Mouse (Mus musculus) MEL (cell line): ENCODE measurements around the gene Ctnnd2. TPM values are rescaled to one million over a fixed set of nuclear protein-coding genes. Genes with fewer than 3 reads are reported as not detected.

ENCODE experiments used
- DNase-seq: peaks from one replicate; pipeline ENCODE4 v3.0.0; 2011; ENCODE audit warnings: low read depth, low spot score
- H3K27ac ChIP-seq: 2 replicates; pipeline ENCODE4 v1.5.1; 2012; ENCODE audit warnings: low read depth, mild to moderate bottlenecking, control low read depth, low read length, moderate library complexity; ENCODE audit not compliant: control insufficient read depth
- H3K27me3 ChIP-seq, 2 experiments: fragments of 150-350 bp in 1 of 2; sonication (generic) in 1 of 2; 2 replicates each; pipeline ENCODE4 v1.6.1; 2012; ENCODE audit warnings: low read length in 2 of 2, mild to moderate bottlenecking in 2 of 2, improper control_type of control experiment in 1 of 2, moderate library complexity in 1 of 2; ENCODE audit not compliant: insufficient read depth in 2 of 2, control insufficient read depth in 1 of 2
- H3K36me3 ChIP-seq, 2 experiments: 2 replicates each; pipeline ENCODE4 v1.6.1; 2012 to 2014; ENCODE audit warnings: low read length in 2 of 2, improper control_type of control experiment in 1 of 2, inconsistent platforms in 1 of 2, mild to moderate bottlenecking in 1 of 2; ENCODE audit not compliant: insufficient read depth in 2 of 2, control insufficient read depth in 1 of 2
- H3K4me1 ChIP-seq, 2 experiments: fragments of 150-350 bp in 1 of 2; sonication (generic) in 1 of 2; 2 replicates each; pipeline ENCODE4 v1.6.1; 2012; ENCODE audit warnings: low read length in 2 of 2, improper control_type of control experiment in 1 of 2, mild to moderate bottlenecking in 1 of 2; ENCODE audit not compliant: insufficient read depth in 2 of 2, control insufficient read depth in 1 of 2
- H3K4me3 ChIP-seq, 2 experiments: fragments of 150-350 bp in 1 of 2; sonication (generic) in 1 of 2; 2 replicates each; pipeline ENCODE4 v1.5.1; 2012; ENCODE audit warnings: low read depth in 2 of 2, low read length in 2 of 2, mild to moderate bottlenecking in 2 of 2, moderate library complexity in 2 of 2, control low read depth in 1 of 2, improper control_type of control experiment in 1 of 2; ENCODE audit not compliant: control insufficient read depth in 1 of 2, insufficient read depth in 1 of 2
- H3K79me2 ChIP-seq: 2 replicates; pipeline ENCODE4 v1.6.1; 2012; ENCODE audit warnings: mild to moderate bottlenecking, low read length, moderate library complexity; ENCODE audit not compliant: control insufficient read depth, poor library complexity, insufficient read depth
- H3K9ac ChIP-seq: 2 replicates; pipeline ENCODE4 v1.6.1; 2012; ENCODE audit warnings: low read depth, mild to moderate bottlenecking, control low read depth, low read length, moderate library complexity; ENCODE audit not compliant: control insufficient read depth, poor library complexity, severe bottlenecking
- H3K9me3 ChIP-seq: fragments of 150-350 bp; sonication (generic); replicated peaks from 2 replicates; pipeline ENCODE4 v1.6.1; 2012; ENCODE audit warnings: mild to moderate bottlenecking, low read length, improper control_type of control experiment, moderate library complexity; ENCODE audit not compliant: insufficient read depth
- CHD1 ChIP-seq: IDR thresholded peaks from 2 replicates; pipeline ENCODE4 v1.6.1; 2012; ENCODE audit warnings: low read depth, mild to moderate bottlenecking, inconsistent platforms, low read length, improper control_type of control experiment
- CHD2 ChIP-seq: IDR thresholded peaks from 2 replicates; pipeline ENCODE4 v1.6.1; 2011; ENCODE audit warnings: low read length, improper control_type of control experiment
- CTCF ChIP-seq, 3 experiments: IDR thresholded peaks in 2 of 3; conservative IDR thresholded peaks in 1 of 3; 2 replicates each; pipeline ENCODE4 v1.5.1; 2011 to 2012; ENCODE audit warnings: low read length in 3 of 3, low read depth in 2 of 3, mild to moderate bottlenecking in 2 of 3, improper control_type of control experiment in 1 of 3, inconsistent platforms in 1 of 3, mixed read lengths in 1 of 3, moderate library complexity in 1 of 3; ENCODE audit not compliant: control insufficient read depth in 1 of 3, insufficient read depth in 1 of 3, poor library complexity in 1 of 3, severe bottlenecking in 1 of 3
- GABPA ChIP-seq: IDR thresholded peaks from 2 replicates; pipeline ENCODE4 v1.6.1; 2012; ENCODE audit warnings: low read depth, mild to moderate bottlenecking, inconsistent platforms, low read length, improper control_type of control experiment, moderate library complexity
- GATA1 ChIP-seq: IDR thresholded peaks from 2 replicates; pipeline ENCODE4 v1.6.1; 2011; ENCODE audit warnings: low read depth, low read length, improper control_type of control experiment
- HCFC1 ChIP-seq: IDR thresholded peaks from 2 replicates; pipeline ENCODE4 v1.6.1; 2012; ENCODE audit warnings: low read depth, mild to moderate bottlenecking, inconsistent platforms, low read length, improper control_type of control experiment, moderate library complexity
- JUND ChIP-seq: IDR thresholded peaks from 2 replicates; pipeline ENCODE4 v1.6.1; 2011; ENCODE audit warnings: low read depth, mild to moderate bottlenecking, improper control_type of control experiment, low read length
- KAT2A ChIP-seq: conservative IDR thresholded peaks from 2 replicates; pipeline ENCODE4 v1.6.1; 2012; ENCODE audit warnings: low read depth, low read length, improper control_type of control experiment, inconsistent platforms
- MAFK ChIP-seq: IDR thresholded peaks from 2 replicates; pipeline ENCODE4 v1.6.1; 2011; ENCODE audit warnings: low read depth, mild to moderate bottlenecking, low read length, improper control_type of control experiment, borderline replicate concordance
- MAX ChIP-seq: IDR thresholded peaks from 2 replicates; pipeline ENCODE4 v1.6.1; 2011; ENCODE audit warnings: low read length, improper control_type of control experiment
- MAZ ChIP-seq: IDR thresholded peaks from 2 replicates; pipeline ENCODE4 v1.6.1; 2012; ENCODE audit warnings: low read depth, mild to moderate bottlenecking, inconsistent platforms, low read length, improper control_type of control experiment
- MXI1 ChIP-seq: IDR thresholded peaks from 2 replicates; pipeline ENCODE4 v1.6.1; 2011; ENCODE audit warnings: mild to moderate bottlenecking, low read depth, low read length, improper control_type of control experiment
- MYB ChIP-seq: IDR thresholded peaks from 2 replicates; pipeline ENCODE4 v1.6.1; 2011; ENCODE audit warnings: mild to moderate bottlenecking, low read depth, low read length, improper control_type of control experiment
- MYC ChIP-seq: IDR thresholded peaks from 2 replicates; pipeline ENCODE4 v1.6.1; 2011; ENCODE audit warnings: low read depth, mild to moderate bottlenecking, low read length, improper control_type of control experiment, moderate library complexity
- NRF1 ChIP-seq: IDR thresholded peaks from 2 replicates; pipeline ENCODE4 v1.6.1; 2014; ENCODE audit warnings: low read depth, mild to moderate bottlenecking, inconsistent platforms, low read length, improper control_type of control experiment, moderate library complexity; ENCODE audit not compliant: poor library complexity, insufficient read depth, severe bottlenecking
- RCOR1 ChIP-seq: IDR thresholded peaks from 2 replicates; pipeline ENCODE4 v1.6.1; 2012; ENCODE audit warnings: low read depth, mild to moderate bottlenecking, inconsistent platforms, low read length, improper control_type of control experiment
- SIN3A ChIP-seq: IDR thresholded peaks from 2 replicates; pipeline ENCODE4 v1.6.1; 2012; ENCODE audit warnings: low read length, improper control_type of control experiment, inconsistent platforms
- TAL1 ChIP-seq: IDR thresholded peaks from 2 replicates; pipeline ENCODE4 v1.6.1; 2012; ENCODE audit warnings: mild to moderate bottlenecking, inconsistent platforms, low read length, moderate library complexity, mixed read lengths
- USF1 ChIP-seq: IDR thresholded peaks from 2 replicates; pipeline ENCODE4 v1.6.1; 2014; ENCODE audit warnings: low read depth, mild to moderate bottlenecking, inconsistent platforms, low read length, improper control_type of control experiment, moderate library complexity
- ZC3H11A ChIP-seq: IDR thresholded peaks from 2 replicates; pipeline ENCODE4 v1.6.1; 2012; ENCODE audit warnings: low read depth, mild to moderate bottlenecking, inconsistent platforms, low read length, improper control_type of control experiment
- ZKSCAN1 ChIP-seq: IDR thresholded peaks from 2 replicates; pipeline ENCODE4 v1.6.1; 2012; ENCODE audit warnings: low read depth, mild to moderate bottlenecking, inconsistent platforms, low read length, improper control_type of control experiment, moderate library complexity
- ZMIZ1 ChIP-seq: IDR thresholded peaks from 2 replicates; pipeline ENCODE4 v1.6.1; 2012; ENCODE audit warnings: low read depth, mild to moderate bottlenecking, inconsistent platforms, low read length, improper control_type of control experiment, moderate library complexity
- ZNF384 ChIP-seq: IDR thresholded peaks from 2 replicates; pipeline ENCODE4 v1.6.1; 2012; ENCODE audit warnings: low read depth, mild to moderate bottlenecking, inconsistent platforms, low read length, improper control_type of control experiment
- polyA plus RNA-seq, 2 experiments: library from polyadenylated mRNA; stranded (reverse) in 1 of 2; unstranded in 1 of 2; fragments of >175 nt in 1 of 2; fragments of >200 nt in 1 of 2; gene quantifications; 2 replicates each; pipeline versions ENCODE4 v1.2.1 to v1.2.4; 2012; ENCODE audit warnings: low replicate concordance in 2 of 2, low read depth in 1 of 2; ENCODE audit not compliant: insufficient read length in 2 of 2, insufficient read depth in 1 of 2, missing spikeins in 1 of 2
- total RNA-seq: library from RNA; depleted of rRNA; stranded (reverse); fragments of 300-350 nt; gene quantifications from 2 replicates; pipeline ENCODE4 v1.2.3, GENCODE M21; 2012

Gene Ctnnd2
- total and polyA plus RNA-seq, 3 experiments: 0.03 TPM; not detected in 2

DNA sequence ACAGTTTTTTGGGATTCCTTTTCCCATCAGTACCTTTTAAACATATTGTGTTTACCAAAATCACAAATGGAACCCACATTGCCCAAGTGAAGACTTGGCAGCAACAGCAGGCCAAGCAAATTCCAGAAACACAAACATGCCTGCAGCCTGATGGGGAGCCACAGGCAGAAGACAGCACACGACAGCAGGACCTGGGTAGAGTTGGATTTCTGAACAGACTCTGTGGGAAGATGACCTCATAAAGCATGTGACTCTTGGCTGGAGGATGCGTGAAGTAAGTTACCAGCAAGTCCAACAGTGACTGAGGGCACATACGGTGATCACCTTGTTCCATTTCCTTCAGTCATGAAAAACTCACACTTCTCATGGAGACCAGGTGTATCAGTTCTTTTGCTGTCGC lies 43.5 kb downstream of the Ctnnd2 start:
- TF ChIP-seq CHD1 (no peak), KAT2A (no peak), ZMIZ1 (no peak), GABPA (no peak), MAZ (no peak)

DNA sequence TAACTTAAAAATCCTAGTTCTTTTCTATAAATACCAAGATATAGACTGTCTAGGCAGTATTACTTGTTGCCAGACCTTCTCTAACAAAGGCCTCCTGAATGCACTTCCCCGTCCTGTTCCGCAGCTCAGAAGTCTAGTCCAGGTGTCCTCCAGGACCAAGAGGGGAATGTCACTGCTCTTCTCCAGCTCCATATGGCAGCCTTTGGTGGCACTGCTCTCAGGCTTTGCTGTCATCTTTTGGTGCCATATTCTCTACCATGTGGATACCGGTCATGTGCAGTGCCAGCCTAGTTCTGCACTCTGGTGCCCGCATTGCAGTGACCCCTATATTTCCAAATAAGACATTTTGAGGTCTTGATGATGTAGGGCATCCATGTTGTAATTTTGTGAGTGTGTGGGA lies 56.7 kb downstream of the Ctnnd2 start:
- H3K9me3 ChIP-seq: no peaks in the 10 kb centered on the region
- TF ChIP-seq CTCF (IDR thresholded peaks at IDR 0.05 in 2 of 3, conservative IDR thresholded peaks at IDR 0.05 in 1 of 3; ENCODE audit: control insufficient read depth in 1 of 3, insufficient read depth in 1 of 3, low read depth in 2 of 3, low read length in 3 of 3, poor library complexity in 1 of 3, severe bottlenecking in 1 of 3) (no peak), ZKSCAN1 (no peak), TAL1 (no peak), JUND (no peak), CHD2 (no peak), MYC (no peak), HCFC1 (no peak), RCOR1 (no peak), MYB (no peak), MAX (no peak), USF1 (no peak), MAFK (no peak), ZC3H11A (no peak), CHD1 (no peak), SIN3A (no peak), ZNF384 (no peak), MXI1 (no peak), NRF1 (no peak), GATA1 (no peak), ZMIZ1 (no peak)
- TF ChIP-seq, all 39 proteins: peak for 0
- DNase-seq: no peak
- Histone ChIP-seq H3K36me3 (no peaks in the 10 kb centered on the region), H3K4me3 (no peak overlapping the region), H3K9ac (no peak overlapping the region), H3K27ac (no peak overlapping the region), H3K79me2 (no peaks in the 10 kb centered on the region), H3K4me1 (no peaks in the 10 kb centered on the region), H3K27me3 (no peaks in the 10 kb centered on the region)

More for the DNA sequence above, 43.5 kb downstream of the Ctnnd2 start:
- Histone ChIP-seq H3K27me3 (no peaks in the 10 kb centered on the region), H3K27ac (no peak overlapping the region), H3K4me1 (no peaks in the 10 kb centered on the region), H3K4me3 (no peak overlapping the region), H3K36me3 (no peaks in the 10 kb centered on the region), H3K9ac (no peak overlapping the region), H3K79me2 (no peaks in the 10 kb centered on the region), H3K9me3 (no peaks in the 10 kb centered on the region)
- no peak for DNase-seq
